Mouse (Mus musculus) CD4-positive naive resting alpha-beta T cell, adult 57 days (primary cell): ENCODE measurements around the gene Slc25a15. TPM values are rescaled to one million over a fixed set of nuclear protein-coding genes. Genes with fewer than 3 reads are reported as not detected.

Experiments
- total RNA-seq: library from RNA; stranded (reverse); gene quantifications from one replicate; pipeline ENCODE4 v1.2.4, GENCODE M21; 2023

The Slc25a15 gene
- total RNA-seq = 5.6 TPM

DNA sequence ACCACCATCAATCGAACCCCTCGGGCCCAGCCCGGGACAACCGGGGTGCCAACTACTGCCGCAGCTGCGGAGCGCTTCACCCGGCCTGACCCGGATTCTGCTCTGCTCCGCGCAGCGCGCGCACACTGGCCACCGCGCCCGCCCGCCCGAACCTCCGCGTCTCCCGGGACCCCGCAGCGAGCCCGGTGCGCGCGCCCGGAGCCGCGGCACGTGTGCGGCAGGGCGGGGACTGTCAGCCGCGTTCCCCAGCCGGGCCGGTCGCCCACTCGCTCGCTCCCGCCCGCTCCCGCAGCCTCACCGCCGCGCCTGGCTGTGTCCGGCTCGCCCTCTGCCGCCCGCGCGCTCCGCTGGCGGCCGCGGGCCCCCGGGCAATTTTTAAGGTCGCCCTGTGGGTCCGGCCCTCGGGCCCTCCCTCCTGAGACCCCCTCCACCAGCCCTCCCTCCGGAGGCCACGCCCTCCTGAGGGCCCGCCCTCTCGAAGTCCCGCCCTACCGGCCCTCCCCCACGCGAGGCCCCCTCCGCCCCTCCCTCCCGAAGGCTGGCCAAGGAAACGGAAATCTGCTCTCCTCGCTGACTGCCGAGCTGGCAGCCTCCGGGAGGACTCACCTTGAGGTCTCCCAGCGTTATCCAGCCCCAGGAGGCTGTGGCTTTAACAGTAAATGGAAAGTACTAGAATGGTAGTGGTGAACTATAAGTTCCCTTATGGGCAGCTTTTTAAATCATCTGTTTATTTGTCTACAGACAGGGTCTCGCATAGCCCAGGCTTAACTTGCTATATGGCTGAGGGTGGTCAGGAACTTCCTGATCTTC is at the start of gene Slc25a15:
Slc25a15 (minus strand) TSS at position 456 of the 810 bp plus-strand sequence.

DNA sequence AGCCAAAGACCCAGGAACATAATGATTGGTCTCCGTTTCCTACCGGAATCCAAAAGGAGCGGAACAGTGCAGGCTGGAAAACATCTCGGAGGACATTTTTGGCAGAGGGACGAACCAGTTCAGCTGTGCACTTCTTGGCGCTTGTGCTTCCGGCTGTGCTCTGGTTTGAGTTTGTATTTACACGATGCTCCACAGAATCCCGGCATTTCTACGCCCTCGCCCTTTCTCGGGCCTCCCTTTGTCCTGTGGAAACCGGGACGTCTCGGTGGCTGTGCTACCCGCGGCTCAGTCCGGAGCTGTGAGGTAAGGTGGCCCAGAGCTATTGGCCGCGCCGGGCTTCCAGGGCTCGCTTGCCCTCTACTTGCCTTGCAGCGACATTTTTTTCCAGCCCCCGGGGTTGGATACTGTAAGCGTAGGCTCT is 12.9 kb upstream of the Slc25a15 start, which contains the start of gene Mrps31:
Mrps31 (plus strand) TSS at position 80 of the 421 bp plus-strand sequence.

Other genes starting within 250 kb of the Slc25a15 start
- gene Nek3, start 232.2 kb downstream of the Slc25a15 start, total RNA-seq = 7.4 TPM
- gene Ckap2, start 212.8 kb downstream of the Slc25a15 start, total RNA-seq = 1.4 TPM
- 25.3 TPM for gene Vps36, start 205.8 kb downstream of the Slc25a15 start, total RNA-seq
- gene Thsd1, start 171.3 kb downstream of the Slc25a15 start, total RNA-seq = 0.80 TPM
- gene Tpte, start 115.2 kb downstream of the Slc25a15 start, total RNA-seq = not detected
- gene Mrps31, start 12.8 kb upstream of the Slc25a15 start, total RNA-seq = 11.0 TPM